Mouse (Mus musculus) spleen, adult 2 months (tissue): ENCODE measurements at regions not wholly inside any gene's neighbourhood (a gene's known extent, or its start where the extent isn't known, plus 50 kb on each side); places are given as distances from the start of the nearest gene placed in this dataset.

ENCODE experiments used
- DNase-seq, 2 experiments: peaks; one replicate each; pipeline versions ENCODE4 v3.0.0 to v3.0.0-alpha.2; 2012 to 2021; ENCODE audit warnings: low spot score in 2 of 2, low read depth in 1 of 2
- H3K27ac ChIP-seq: fragments of 200-500 bp; 2 replicates; pipeline ENCODE4 v1.5.1; 2012; ENCODE audit warnings: low read length, inconsistent platforms; ENCODE audit not compliant: insufficient read depth
- H3K27me3 ChIP-seq: fragments of 200-500 bp; 2 replicates; pipeline ENCODE4 v1.6.1; 2012; ENCODE audit warnings: mild to moderate bottlenecking, moderate library complexity, low read length, inconsistent platforms; ENCODE audit not compliant: control insufficient read depth, insufficient read depth
- H3K36me3 ChIP-seq: fragments of 200-500 bp; 2 replicates; pipeline ENCODE4 v1.6.1; 2012; ENCODE audit warnings: mild to moderate bottlenecking, low read length, inconsistent platforms; ENCODE audit not compliant: control insufficient read depth, insufficient read depth
- H3K4me1 ChIP-seq: fragments of 200-500 bp; 2 replicates; pipeline ENCODE4 v1.6.1; 2011; ENCODE audit warnings: inconsistent platforms; ENCODE audit not compliant: control insufficient read depth, insufficient read depth, insufficient read length
- H3K4me3 ChIP-seq: fragments of 200-500 bp; 2 replicates; pipeline ENCODE4 v1.5.1; 2011; ENCODE audit warnings: mild to moderate bottlenecking, inconsistent platforms; ENCODE audit not compliant: insufficient read depth, insufficient read length; ENCODE audit errors: extremely low read depth
- CTCF ChIP-seq: fragments of 200-500 bp; IDR thresholded peaks from 2 replicates; pipeline ENCODE4 v1.5.1; 2011; ENCODE audit warnings: mild to moderate bottlenecking, inconsistent platforms; ENCODE audit not compliant: insufficient read depth, insufficient read length, insufficient replicate concordance; ENCODE audit errors: extremely low read depth
- POLR2A ChIP-seq: fragments of 200-500 bp; IDR thresholded peaks from 2 replicates; pipeline ENCODE4 v1.6.1; 2011; ENCODE audit warnings: low read depth, low read length, inconsistent platforms
- WGBS: fragments of 180-500 bp; shearing (Covaris S2); methylation state at CpG from one replicate; pipeline ENCODE4 v1.1.7; 2018; 5-methylcytosine and 5-hydroxymethylcytosine counted together

DNA sequence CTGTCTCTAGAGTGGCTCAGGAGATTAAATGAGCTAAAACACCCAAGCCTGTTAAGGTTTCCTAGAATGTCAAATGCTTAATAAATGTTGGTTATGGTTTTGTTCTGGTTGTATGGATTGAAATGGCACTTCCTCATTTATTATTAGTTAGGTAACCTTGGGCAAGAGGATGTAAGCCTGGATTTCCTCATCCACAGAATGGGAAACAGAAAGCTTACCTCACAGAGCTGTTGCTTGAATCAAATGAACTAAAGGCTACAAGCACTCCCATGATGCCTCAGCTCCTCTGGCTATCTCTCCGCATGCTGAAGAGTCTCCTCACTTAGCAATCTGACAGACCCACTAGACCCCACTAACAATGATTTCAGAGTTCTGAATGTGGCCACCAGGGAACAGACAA is 82.8 kb upstream of the Pcgf5 start:
- Histone ChIP-seq H3K27me3 (no peaks in the 10 kb centered on the region), H3K36me3 (no peaks in the 10 kb centered on the region), H3K27ac (no peak overlapping the region), H3K4me3 (no peak overlapping the region), H3K4me1 (peaks cover 8% of the 10 kb centered on the region)
- WGBS: 83% methylated on average over 1 of the region's 1 CpGs
- DNase-seq: no peak
- TF ChIP-seq POLR2A (no peak), CTCF (no peak)

DNA sequence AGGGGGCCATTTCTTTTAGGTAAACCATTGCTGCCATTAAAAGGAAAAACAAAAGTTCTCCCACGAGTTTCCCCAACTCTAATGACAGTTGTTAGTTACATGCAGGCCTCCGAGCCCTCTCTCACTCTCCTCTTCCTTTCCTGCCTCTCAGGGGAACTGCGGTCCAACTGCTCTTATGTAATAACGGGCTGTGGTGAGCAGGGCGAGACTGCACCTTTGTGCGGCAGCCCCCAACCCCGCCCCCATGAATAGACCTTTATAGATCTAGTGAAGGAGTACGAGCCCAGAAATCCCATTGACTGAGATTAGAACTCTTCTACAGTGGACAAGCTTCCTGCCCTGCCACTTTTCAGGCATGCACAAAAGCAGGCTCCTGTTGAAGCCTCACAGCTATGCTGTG is 81.8 kb upstream of the Pcgf5 start:
- no peak for TF ChIP-seq POLR2A
- TF ChIP-seq CTCF: no peak
- no peaks in the 10 kb centered on the region for H3K36me3 ChIP-seq
- no peak overlapping the region for H3K4me3 ChIP-seq
- WGBS: 10% methylated on average over 8 of the region's 8 CpGs
- H3K27me3 ChIP-seq: no peaks in the 10 kb centered on the region
- no peak overlapping the region for H3K27ac ChIP-seq
- peaks cover 8% of the 10 kb centered on the region for H3K4me1 ChIP-seq
- no peak for DNase-seq

DNA sequence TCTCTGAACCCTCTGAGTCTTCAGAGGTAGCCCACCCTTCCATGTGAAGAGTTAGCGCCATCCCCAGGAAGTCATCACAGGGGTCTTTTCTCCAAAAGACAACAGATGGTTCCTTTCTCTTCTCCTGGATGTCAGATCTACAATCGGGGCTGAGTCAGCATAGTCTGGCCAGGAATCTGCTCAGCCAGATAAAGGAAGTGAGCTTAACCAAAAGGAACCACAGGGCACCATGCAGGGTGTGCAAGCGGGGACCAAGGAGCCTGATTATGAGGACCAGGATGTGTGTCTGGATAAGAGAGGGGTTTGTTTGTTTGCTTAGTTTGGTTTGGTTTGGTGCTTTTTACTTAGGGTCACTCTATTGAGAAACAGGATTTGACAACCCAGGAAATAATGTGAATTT is 74.6 kb upstream of the Pcgf5 start:
- Histone ChIP-seq H3K27ac (no peak overlapping the region), H3K27me3 (no peaks in the 10 kb centered on the region), H3K4me1 (peaks cover 2% of the 10 kb centered on the region; the same call in 1 of the 2 replicates), H3K36me3 (no peaks in the 10 kb centered on the region), H3K4me3 (no peak overlapping the region)
- TF ChIP-seq CTCF (no peak), POLR2A (no peak)
- DNase-seq: no peak
- WGBS: 22% methylated on average over 3 of the region's 3 CpGs

DNA sequence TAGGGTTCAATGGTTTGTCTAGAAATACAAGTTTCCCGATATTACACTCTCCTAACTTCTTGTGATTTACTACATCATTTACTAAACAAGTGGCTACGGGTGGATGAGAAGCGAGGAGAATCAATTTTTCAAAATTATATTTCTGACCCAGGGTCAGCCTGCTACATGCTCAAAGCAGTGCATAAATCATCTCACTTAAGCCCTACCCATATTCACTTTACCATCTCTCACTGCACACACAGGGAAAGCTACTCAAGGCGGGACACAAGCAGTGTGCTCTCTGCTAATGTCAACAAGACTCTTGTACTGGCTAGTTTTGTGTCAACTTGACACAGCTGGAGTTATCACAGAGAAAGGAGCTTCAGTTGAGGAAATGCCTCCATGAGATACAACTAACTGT is 62.6 kb upstream of the Pcgf5 start:
- WGBS: 91% methylated on average over 4 of the region's 4 CpGs
- H3K4me1 ChIP-seq: no peaks in the 10 kb centered on the region

DNA sequence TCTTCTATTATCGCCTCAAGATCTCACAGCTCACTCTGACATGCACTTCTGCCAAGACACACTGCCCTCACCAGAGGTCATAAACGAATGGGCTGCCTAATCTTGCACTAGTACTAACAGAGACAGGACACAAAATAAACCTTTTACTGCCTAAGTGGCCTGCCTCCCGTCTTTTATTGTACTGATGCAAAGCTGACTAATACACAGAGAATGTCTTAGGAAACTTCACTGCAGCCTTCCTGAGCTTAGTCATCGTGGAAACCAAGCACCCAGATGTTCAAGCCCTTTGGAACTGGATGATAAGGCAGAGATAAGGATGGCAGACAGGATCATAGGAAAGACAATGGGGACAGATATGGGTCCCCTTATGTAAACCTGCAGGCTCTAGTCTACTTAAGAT is 57.3 kb upstream of the Pcgf5 start:
- TF ChIP-seq POLR2A (no peak), CTCF (no peak)
- 64% methylated on average over 4 of the region's 4 CpGs for WGBS
- Histone ChIP-seq H3K4me1 (no peaks in the 10 kb centered on the region), H3K27ac (no peak overlapping the region), H3K4me3 (no peak overlapping the region), H3K36me3 (no peaks in the 10 kb centered on the region), H3K27me3 (no peaks in the 10 kb centered on the region)
- DNase-seq: no peak

More for the DNA sequence above, 62.6 kb upstream of the Pcgf5 start:
- Histone ChIP-seq H3K36me3 (no peaks in the 10 kb centered on the region), H3K27ac (no peak overlapping the region), H3K27me3 (no peaks in the 10 kb centered on the region), H3K4me3 (no peak overlapping the region)
- TF ChIP-seq POLR2A (no peak), CTCF (no peak)
- no peak for DNase-seq

DNA sequence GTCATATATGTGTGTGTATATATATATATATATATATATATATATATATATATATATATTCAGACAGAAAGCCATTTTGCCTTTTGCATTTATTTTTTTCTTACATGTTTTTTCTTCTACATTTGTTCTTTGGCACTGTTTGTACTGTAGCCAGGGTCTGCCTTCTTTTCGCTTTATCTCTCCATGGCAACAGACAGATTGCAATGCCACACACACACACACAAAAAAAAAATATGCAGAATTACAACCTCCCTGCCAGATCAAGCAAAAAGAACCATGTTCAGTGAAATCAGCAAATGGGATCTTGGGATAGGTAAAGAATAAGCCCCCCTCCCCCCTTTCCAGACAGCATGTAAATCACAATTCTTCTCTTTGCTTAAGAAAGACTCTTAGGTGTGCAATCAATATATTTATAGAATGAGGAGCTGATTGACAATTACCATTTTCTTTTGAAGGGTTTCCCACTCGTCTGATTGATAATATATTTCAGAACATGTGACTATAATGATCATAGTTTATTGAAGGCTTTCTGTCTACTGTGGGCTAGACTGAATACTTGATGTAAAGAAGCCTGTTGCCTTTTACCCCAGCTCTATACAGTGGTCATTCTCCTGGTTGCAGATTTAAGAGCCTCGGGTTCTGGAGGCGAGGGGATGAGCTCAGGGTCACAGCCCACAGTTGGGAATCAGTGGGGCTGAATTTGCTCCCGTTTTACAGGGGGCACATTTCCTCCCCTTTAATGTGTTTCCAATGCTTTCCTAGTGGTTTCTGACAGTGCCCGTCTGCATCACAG is 54.7 kb upstream of the Pcgf5 start:
- Histone ChIP-seq H3K27ac (no peak overlapping the region), H3K36me3 (no peaks in the 10 kb centered on the region), H3K4me3 (no peak overlapping the region), H3K4me1 (no peaks in the 10 kb centered on the region), H3K27me3 (no peaks in the 10 kb centered on the region)
- TF ChIP-seq CTCF (no peak), POLR2A (no peak)
- 82% methylated on average over 6 of the region's 6 CpGs for WGBS
- no peak for DNase-seq
